Mouse (Mus musculus) intestine, embryonic 14.5 days (tissue): ENCODE measurements at regions not wholly inside any gene's neighbourhood (a gene's known extent, or its start where the extent isn't known, plus 50 kb on each side); places are given as distances from the start of the nearest gene placed in this dataset.

Experiments
- ATAC-seq: fragments of 200-750 bp; cut with Nextera tagmentation; replicated peaks from 2 replicates; pipeline ENCODE4 v1.8.0; 2017; ENCODE audit warnings: low read depth, moderate number of reproducible peaks, moderate TSS enrichment, moderate library complexity; ENCODE audit not compliant: low FRiP score, low TSS enrichment
- DNase-seq: peaks from one replicate; pipeline ENCODE4 v3.0.0-alpha.2; 2018; ENCODE audit warnings: low spot score
- H3K27ac ChIP-seq: fragments of 300-500 bp; sonication (generic); 2 replicates; pipeline ENCODE4 v1.5.1; 2014; ENCODE audit warnings: low read depth, mild to moderate bottlenecking, control low read depth
- H3K27me3 ChIP-seq: fragments of 300-500 bp; sonication (generic); replicated peaks from 2 replicates; pipeline ENCODE4 v1.6.1; 2014; ENCODE audit warnings: low read length, control low read depth; ENCODE audit not compliant: control insufficient read depth, insufficient read depth
- H3K36me3 ChIP-seq: fragments of 300-500 bp; sonication (generic); 2 replicates; pipeline ENCODE4 v1.6.1; 2014; ENCODE audit warnings: low read length, control low read depth; ENCODE audit not compliant: control insufficient read depth, insufficient read depth
- H3K4me1 ChIP-seq: fragments of 300-500 bp; sonication (generic); replicated peaks from 2 replicates; pipeline ENCODE4 v1.6.1; 2014; ENCODE audit warnings: low read length, control low read depth, mixed read lengths; ENCODE audit not compliant: control insufficient read depth, insufficient read depth
- H3K4me2 ChIP-seq: fragments of 300-500 bp; sonication (generic); 2 replicates; pipeline ENCODE4 v1.6.1; 2014; ENCODE audit warnings: low read length
- H3K4me3 ChIP-seq: fragments of 300-500 bp; sonication (generic); 2 replicates; pipeline ENCODE4 v1.5.1; 2014; ENCODE audit warnings: low read depth, low read length, control low read depth, mixed read lengths
- H3K9ac ChIP-seq: fragments of 300-500 bp; sonication (generic); 2 replicates; pipeline ENCODE4 v1.6.1; 2014; ENCODE audit warnings: mild to moderate bottlenecking, low read length
- H3K9me3 ChIP-seq: fragments of 300-500 bp; sonication (generic); 2 replicates; pipeline ENCODE4 v1.6.1; 2016; ENCODE audit warnings: low read length, control low read depth; ENCODE audit not compliant: control insufficient read depth
- whole genome bisulfite sequencing: fragments of 180-500 bp; shearing (Covaris S2); extraction: QIAGEN DNeasy Blood & Tissue Kit; methylation state at CpG from one replicate; pipeline ENCODE4 v1.1.7; 2014; 5-methylcytosine and 5-hydroxymethylcytosine counted together

DNA sequence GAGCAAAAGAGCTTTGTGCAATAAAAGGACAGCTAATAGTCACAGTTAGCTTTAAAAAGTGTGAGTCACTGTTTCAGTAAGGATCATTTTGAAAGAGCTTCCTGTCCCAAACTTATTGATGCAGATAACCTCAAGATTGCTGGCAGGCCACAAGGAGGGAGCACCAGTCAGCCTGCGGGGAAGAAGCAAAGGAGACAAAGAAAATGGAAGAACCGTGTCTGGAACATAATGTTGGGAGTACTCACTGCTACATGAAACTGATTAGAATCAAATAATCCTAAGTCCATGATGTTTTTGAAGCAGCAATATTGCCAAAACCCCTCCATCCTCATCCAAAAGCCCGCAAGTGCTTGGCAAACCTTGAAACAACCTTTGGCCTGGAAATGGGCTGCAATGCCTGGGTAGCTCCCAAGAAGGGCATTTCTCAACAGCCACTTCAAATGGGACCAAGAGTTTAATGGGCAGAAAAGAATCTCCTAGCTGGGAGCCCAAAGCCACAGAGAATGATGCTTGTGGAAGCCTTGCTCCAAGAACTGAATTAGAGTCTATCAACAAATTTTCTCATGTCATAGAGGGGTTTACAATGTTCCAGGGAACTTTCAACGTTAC is 481.0 kb upstream of the Tnc start:
- Histone ChIP-seq H3K4me2 (no peak overlapping the region), H3K9me3 (no peaks in the 10 kb centered on the region), H3K27me3 (no peaks in the 10 kb centered on the region), H3K4me3 (no peak overlapping the region), H3K36me3 (no peaks in the 10 kb centered on the region), H3K9ac (no peak overlapping the region), H3K4me1 (no peaks in the 10 kb centered on the region), H3K27ac (no peak overlapping the region)
- no peak for DNase-seq
- no peak for ATAC-seq
- 74% methylated on average over 4 of the region's 4 CpGs for WGBS

DNA sequence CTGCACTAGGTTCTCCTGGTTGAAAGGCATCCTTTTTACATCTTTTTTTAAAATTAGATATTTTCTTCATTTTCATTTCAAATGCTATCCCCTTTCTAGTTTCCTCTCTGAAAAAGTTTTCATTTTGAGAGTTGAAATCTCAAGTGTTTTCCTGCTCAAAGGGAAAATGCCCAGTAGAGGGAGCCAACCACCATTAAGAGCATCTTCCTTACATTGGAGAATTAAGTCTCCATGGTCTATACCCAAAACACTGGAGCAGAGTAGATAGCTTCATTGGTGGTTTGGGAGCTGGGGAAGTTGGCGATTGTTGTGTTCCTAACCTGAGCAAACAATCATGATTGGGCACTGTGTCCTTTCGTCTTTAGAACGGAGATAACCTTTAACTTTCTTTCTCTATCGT is 483.8 kb upstream of the Tnc start:
- Histone ChIP-seq H3K4me2 (no peak overlapping the region), H3K9ac (no peak overlapping the region), H3K36me3 (no peaks in the 10 kb centered on the region), H3K9me3 (no peaks in the 10 kb centered on the region), H3K27me3 (no peaks in the 10 kb centered on the region), H3K4me3 (no peak overlapping the region), H3K27ac (no peak overlapping the region), H3K4me1 (no peaks in the 10 kb centered on the region)
- ATAC-seq (no peak), DNase-seq (no peak)
- WGBS: 80% methylated on average over 4 of the region's 4 CpGs

DNA sequence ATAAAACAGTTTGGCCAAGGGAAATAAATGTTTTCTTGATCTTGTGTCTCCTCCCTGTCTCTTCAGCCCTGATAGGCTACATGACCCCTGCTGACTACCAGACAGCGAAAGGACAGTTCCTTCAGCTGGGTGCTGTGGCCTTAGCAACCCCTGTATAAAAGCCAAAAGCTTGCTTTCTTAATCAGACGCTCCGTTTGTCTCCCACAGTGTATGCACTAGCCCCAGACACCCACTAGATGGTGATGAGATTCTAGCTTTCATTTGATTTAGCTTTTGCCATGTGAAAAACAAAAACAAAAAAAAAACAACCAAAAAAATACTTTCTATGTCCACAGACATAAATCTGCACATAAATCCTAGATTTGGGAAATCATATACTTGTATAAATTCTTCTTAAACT is 486.2 kb upstream of the Tnc start:
- Histone ChIP-seq H3K4me1 (no peaks in the 10 kb centered on the region), H3K27me3 (no peaks in the 10 kb centered on the region), H3K4me2 (no peak overlapping the region), H3K27ac (no peak overlapping the region), H3K4me3 (no peak overlapping the region), H3K36me3 (no peaks in the 10 kb centered on the region), H3K9me3 (no peaks in the 10 kb centered on the region), H3K9ac (no peak overlapping the region)
- DNase-seq: no peak
- ATAC-seq: no peak
- WGBS: 50% methylated on average over 3 of the region's 3 CpGs

DNA sequence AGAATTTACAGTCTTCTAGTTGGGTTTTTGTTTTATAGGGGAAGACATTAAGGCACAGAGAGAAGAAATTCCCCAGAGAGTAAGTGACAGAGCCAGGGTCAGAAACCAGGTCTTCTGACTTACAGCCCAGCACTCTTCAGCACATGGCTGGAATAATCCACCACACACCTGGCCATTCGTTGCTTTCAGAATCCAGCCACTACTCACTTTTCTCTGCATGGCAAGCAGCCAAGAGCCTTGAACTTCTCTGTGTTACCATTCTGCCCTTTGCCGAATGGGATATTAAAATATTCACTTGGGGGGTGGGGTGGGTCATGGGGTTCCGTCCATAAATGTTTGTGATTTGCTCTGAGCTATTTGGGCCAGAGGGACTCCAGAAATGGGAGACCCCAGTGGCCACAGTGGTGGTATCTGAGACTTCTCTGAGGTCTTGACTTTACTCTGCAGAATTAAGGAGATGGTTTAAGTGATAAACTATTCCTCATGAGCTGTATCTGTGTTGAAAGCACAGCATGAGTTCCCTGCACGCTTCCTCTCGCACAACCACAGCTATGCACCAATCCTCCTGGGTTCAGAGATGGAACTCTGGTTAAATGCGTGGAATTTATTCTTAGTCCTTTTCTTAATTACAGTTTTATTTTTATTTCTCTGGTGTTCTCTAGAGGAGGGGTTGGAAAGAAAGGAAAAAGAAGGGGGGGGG is 488.9 kb upstream of the Tnc start:
- DNase-seq (no peak), ATAC-seq (no peak)
- no peak overlapping the region for H3K9ac ChIP-seq
- no peaks in the 10 kb centered on the region for H3K36me3 ChIP-seq
- no peak overlapping the region for H3K4me2 ChIP-seq
- H3K9me3 ChIP-seq: no peaks in the 10 kb centered on the region
- no peak overlapping the region for H3K4me3 ChIP-seq
- WGBS: 66% methylated on average over 6 of the region's 6 CpGs
- H3K4me1 ChIP-seq: no peaks in the 10 kb centered on the region
- no peaks in the 10 kb centered on the region for H3K27me3 ChIP-seq
- H3K27ac ChIP-seq: no peak overlapping the region

DNA sequence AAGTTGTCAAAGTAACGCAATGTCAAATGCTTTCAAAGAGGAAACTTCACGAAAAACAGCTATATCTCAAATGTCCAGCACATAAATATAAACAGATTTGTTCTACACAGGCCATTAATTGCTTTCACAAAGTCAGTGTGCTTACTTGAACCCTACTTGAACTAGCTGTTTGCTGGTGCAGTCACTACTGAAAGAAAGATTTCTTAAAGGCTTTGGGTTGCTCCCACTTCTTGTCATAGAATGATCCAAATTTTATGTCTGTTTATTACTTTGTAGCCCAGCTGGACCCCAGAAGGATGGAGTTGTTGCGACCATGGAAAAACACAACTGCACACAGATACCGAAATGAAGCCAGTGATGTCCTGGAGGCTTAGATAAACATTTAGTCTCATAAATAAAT is 491.2 kb upstream of the Tnc start:
- Histone ChIP-seq H3K4me1 (no peaks in the 10 kb centered on the region), H3K9me3 (no peaks in the 10 kb centered on the region), H3K9ac (no peak overlapping the region), H3K27me3 (no peaks in the 10 kb centered on the region), H3K36me3 (no peaks in the 10 kb centered on the region), H3K4me2 (no peak overlapping the region), H3K4me3 (no peak overlapping the region), H3K27ac (no peak overlapping the region)
- DNase-seq (no peak), ATAC-seq (no peak)
- WGBS: 65% methylated on average over 4 of the region's 4 CpGs

DNA sequence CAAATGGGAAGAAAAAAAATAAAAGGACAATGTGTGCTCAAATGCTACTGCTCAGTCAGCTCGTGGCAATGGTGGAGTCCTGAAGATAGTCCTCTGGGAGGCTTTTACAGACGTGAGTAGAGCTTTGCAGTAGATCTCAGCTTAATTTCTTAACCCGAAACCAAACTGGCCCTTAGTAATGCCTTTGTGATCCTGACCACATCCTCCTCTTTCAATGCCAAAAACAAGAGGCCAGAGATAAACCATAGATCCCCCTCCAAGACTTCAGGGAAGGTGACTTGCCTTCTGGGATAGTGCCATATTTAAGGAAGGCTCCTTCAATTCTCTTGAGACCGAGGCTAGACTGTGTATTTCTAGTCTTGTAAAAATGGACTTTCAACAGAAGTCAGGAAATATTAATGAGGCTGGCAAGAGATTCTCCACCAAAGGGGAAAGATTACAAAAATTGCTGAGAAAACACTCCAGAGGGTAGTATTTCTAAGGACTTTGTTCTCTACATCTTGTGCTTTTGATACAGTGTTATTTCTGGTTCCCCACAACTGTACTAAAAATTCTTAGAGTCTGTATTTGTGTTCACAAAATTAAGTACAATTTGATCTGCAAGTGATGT is 497.9 kb upstream of the Tnc start:
- Histone ChIP-seq H3K4me2 (no peak overlapping the region), H3K36me3 (no peaks in the 10 kb centered on the region), H3K9me3 (no peaks in the 10 kb centered on the region), H3K27me3 (no peaks in the 10 kb centered on the region), H3K9ac (no peak overlapping the region), H3K27ac (no peak overlapping the region), H3K4me3 (no peak overlapping the region), H3K4me1 (no peaks in the 10 kb centered on the region)
- 81% methylated on average over 4 of the region's 4 CpGs for WGBS
- ATAC-seq: no peak
- DNase-seq: no peak

DNA sequence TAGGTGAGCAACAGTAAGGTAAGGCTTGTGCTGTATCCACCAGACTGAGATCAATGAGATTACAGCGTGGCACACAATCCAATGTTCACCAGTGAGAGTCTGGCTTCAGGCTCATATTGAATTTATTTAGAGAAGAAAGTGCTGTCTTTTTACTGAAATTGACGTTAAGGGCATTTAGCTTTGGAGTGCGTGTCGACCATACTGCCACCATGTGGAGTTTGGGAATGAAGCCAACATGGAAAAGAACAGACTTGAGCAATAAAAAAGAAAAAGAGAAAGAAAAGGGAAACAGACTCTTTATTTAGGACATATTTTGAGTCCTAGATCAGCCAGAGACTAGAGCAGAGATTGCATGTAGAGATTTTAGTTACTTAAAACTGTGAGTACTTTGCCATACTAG is 499.6 kb upstream of the Tnc start:
- H3K27me3 ChIP-seq: no peaks in the 10 kb centered on the region
- no peak overlapping the region for H3K4me3 ChIP-seq
- H3K27ac ChIP-seq: no peak overlapping the region
- no peak for DNase-seq
- H3K4me2 ChIP-seq: no peak overlapping the region
- no peak for ATAC-seq
- WGBS: 62% methylated on average over 4 of the region's 4 CpGs
- H3K9ac ChIP-seq: no peak overlapping the region
- H3K36me3 ChIP-seq: no peaks in the 10 kb centered on the region
- no peaks in the 10 kb centered on the region for H3K9me3 ChIP-seq
- H3K4me1 ChIP-seq: no peaks in the 10 kb centered on the region

DNA sequence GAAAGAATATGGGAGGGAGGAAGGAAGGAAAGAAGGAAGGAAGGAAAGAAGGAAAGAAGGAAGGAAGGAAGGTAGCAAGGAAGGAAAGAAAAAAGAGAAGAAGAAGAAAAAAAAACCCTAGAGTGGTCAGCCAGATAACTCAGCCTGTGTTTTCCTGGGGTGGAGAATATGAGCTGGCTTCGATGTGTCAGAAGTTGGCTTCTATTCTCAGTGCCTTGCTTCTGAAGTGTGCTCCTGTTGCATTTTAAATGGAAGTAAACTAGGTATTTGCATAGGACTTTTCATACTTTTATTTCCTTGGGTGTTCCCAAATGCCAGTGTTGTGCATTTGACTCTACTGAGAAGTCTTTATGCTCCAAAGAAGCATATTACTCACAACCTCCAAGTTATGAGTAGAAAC is 515.7 kb upstream of the Tnc start:
- Histone ChIP-seq H3K27me3 (no peaks in the 10 kb centered on the region), H3K4me2 (no peak overlapping the region), H3K27ac (no peak overlapping the region), H3K4me1 (no peaks in the 10 kb centered on the region), H3K36me3 (no peaks in the 10 kb centered on the region), H3K9me3 (no peaks in the 10 kb centered on the region), H3K9ac (no peak overlapping the region), H3K4me3 (no peak overlapping the region)
- DNase-seq (no peak), ATAC-seq (no peak)
- 92% methylated on average over 1 of the region's 1 CpGs for whole genome bisulfite sequencing

DNA sequence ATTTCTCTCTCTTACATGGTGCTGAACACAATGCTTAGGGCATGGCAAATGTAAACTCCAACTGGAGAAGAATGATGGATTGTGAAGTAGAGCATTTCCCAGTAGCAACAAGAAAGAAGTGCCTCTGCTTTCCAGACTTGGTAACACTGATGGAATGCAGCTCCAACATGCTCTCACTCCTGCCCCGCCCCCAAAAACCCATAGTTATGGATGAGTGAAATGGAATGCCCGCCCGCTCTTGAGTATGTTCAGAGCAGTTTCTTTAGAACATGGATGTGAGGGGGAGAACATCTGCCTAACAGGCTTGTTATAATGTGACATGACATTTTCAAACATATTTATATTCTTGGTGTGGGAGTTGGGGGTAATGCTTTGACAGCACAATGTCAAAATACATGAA is 517.2 kb upstream of the Tnc start:
- Histone ChIP-seq H3K4me2 (no peak overlapping the region), H3K9ac (no peak overlapping the region), H3K4me3 (no peak overlapping the region), H3K27ac (no peak overlapping the region), H3K4me1 (no peaks in the 10 kb centered on the region), H3K9me3 (no peaks in the 10 kb centered on the region), H3K36me3 (no peaks in the 10 kb centered on the region), H3K27me3 (no peaks in the 10 kb centered on the region)
- 82% methylated on average over 3 of the region's 3 CpGs for WGBS
- no peak for ATAC-seq
- DNase-seq: no peak
